Mouse (Mus musculus) embryo, embryonic 10.5 days (tissue): ENCODE measurements at regions not wholly inside any gene's neighbourhood (a gene's known extent, or its start where the extent isn't known, plus 50 kb on each side); places are given as distances from the start of the nearest gene placed in this dataset.
A peak's percentile ranks its signal among the peaks of the same experiment; 100 is the strongest.

Experiments used
- DNase-seq: peaks from one replicate; pipeline ENCODE4 v3.0.0-alpha.2; 2015; ENCODE audit warnings: low spot score

GRCm38 (mm10) chr4:91180241-91181096 lies 220.1 kb downstream of the Elavl2 start:
- no peak for DNase-seq

- no peak for DNase-seq
These were observed 236.1 kb downstream of the Elavl2 start for GRCm38 (mm10) chr4:91164280-91165121.

- DNase-seq = no peak
These were observed 243.5 kb downstream of the Elavl2 start for GRCm38 (mm10) chr4:91157047-91157446.

GRCm38 (mm10) chr4:91144666-91145065 lies 255.9 kb downstream of the Elavl2 start:
- DNase-seq = no peak

DNA sequence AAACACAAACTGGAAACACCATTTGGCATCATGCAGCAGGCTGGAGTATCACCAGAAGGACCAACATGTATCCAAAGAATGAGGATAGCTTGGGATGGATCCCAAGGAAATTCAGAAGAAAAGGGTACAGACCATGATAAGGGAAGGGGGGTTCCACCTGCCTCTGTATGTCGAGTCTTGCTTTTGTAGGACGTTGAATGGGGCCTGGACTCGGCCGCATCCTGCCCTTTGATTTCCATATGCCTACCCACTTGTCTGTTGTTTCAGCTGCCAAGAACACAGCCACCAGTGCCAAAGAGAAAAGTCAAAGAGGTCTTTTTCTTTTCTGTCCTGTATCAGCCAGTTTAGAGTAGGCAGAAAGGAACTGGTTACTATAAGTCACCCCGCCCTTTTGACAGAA lies 256.7 kb downstream of the Elavl2 start:
- DNase-seq = no peak

DNA sequence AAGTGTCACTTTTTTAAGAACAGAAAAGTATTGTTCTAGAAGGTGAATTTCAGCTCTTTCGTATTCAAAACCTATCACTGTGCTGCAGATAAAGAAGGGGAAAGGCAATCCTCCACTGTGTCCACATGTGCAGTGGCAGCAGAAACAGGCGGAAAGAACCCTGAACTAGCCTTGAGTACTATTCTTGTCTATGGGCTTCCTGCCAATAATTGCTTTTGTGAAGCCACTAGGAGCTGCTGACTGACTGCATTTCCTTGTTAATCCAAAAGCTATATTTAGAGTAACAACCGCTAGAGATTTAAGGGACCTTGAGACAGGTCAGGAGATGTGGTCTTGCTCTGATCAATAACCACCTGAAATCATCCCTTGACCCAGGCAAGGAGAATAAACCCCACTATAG lies 265.3 kb downstream of the Elavl2 start:
- DNase-seq = no peak

DNA sequence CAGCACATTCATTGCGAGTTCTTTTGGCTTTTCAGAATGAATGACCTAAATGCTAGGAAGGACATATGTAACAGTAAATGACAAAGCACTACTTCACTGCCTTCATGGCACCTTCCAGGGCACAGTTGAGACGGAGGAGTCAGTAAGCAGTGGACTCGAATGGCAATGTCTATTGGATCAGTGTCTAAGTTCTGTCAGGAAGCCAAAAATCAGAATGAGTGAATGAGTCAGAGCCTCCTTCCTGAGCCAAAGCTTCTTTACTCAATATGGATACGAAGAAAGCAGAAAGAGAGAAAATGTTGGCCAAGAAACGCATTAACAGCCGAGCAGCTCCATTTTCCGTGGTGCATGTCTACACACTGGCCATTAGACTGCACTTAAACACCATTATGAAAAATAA lies 268.3 kb downstream of the Elavl2 start:
- DNase-seq = no peak

GRCm38 (mm10) chr4:91120277-91120676 lies 280.3 kb downstream of the Elavl2 start:
- no peak for DNase-seq

DNA sequence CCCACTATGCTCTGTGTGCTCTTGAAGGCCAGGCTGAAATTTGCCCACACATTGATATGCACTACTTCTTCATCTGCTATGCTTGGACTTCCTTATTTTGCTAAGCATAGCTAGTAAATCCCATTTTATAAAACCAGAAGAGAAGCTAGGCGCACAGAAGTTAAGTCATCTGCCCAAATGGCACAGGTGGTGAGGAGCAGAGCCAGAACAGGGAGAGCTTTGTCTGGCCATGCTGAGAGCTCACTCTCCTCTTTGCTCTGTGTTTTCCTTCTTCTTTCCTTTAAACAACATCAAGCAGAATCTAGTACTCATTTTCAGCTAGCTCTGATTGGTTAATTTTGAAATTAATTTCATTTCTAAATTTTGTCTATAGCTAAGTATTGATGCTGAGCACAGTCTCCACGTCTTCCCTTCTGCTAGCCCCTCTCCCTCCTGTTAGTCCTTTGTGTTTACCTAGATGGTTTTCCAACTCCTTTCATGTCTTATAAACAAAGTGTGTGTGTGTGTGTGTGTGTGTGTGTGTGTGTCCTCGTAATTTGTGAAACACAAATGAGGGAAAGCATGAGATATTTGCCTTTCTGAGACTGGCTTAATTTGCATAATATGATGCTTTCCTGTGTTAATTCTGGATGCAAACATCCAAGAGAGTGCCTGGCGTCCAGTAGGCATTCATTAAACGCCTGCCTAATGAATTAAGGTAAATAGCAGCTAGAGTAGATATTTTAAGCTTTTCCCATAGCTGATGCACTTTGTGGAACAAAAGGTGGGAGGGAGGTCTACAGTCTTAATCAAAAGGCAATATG lies 283.6 kb downstream of the Elavl2 start:
- no peak for DNase-seq

GRCm38 (mm10) chr4:91111684-91112681 lies 288.6 kb downstream of the Elavl2 start:
- DNase-seq = no peak

DNA sequence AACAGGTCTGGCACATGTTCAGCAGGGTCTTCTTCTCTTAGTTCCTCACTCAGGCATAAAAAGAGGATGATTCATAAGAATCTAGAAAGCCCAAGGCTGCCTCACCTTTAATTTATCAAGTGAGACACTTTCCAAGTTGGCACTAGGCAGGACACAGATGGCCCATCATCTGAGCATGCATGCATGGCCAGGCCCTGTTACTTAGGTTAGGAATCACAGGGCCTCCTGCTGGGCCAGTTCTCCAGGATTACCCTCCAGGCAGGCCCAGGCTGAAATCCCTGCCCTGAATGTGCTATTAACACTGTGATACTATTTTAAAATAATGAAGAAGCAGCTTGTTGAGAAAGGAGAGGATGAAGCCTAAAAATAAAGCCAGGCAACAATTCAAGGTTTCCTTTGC lies 304.5 kb downstream of the Elavl2 start:
- DNase-seq = no peak

- no peak for DNase-seq
These were observed 306.2 kb downstream of the Elavl2 start for GRCm38 (mm10) chr4:91094382-91094781.

DNA sequence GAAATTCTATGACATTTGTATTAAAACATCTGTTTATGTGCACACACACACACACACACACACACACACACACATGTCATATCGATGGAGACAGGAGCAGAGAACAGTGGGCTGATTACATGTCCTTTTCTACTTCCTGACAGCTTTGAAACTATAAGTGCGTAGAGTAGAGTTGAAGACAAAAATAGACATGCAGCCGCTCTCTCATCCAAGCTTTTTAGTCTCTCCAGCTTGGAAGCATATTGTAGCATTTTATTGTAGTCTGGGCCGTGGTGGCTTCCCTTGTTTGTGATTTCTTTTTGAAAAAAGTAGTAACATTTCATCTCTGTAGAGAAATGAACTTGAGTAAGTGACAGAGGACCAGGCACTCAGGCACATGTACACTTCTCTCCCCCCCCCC lies 306.7 kb downstream of the Elavl2 start:
- DNase-seq = no peak

GRCm38 (mm10) chr4:91092323-91092722 lies 308.3 kb downstream of the Elavl2 start:
- DNase-seq = peak; percentile 9

DNA sequence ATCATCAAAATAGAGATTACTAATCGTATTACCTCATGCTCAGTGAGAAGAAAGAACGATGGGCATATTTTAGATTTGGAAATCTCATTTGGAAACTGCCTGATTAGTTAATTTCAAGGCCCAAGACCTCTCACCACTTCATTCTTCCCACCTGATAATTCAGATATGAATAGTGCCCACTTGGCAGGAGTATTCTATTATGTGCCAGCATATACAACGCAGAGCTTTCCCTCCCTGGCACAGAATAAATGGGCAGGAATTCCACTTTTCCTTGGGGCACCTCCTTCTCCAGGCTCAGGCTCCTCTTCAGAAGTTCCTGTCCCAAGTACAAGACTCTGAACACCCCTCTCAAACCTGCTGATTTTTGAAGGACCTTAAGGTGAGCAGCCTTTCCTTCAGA lies 308.7 kb downstream of the Elavl2 start:
- no peak for DNase-seq

GRCm38 (mm10) chr4:91083950-91084349 lies 316.6 kb downstream of the Elavl2 start:
- DNase-seq = peak; percentile 37

DNA sequence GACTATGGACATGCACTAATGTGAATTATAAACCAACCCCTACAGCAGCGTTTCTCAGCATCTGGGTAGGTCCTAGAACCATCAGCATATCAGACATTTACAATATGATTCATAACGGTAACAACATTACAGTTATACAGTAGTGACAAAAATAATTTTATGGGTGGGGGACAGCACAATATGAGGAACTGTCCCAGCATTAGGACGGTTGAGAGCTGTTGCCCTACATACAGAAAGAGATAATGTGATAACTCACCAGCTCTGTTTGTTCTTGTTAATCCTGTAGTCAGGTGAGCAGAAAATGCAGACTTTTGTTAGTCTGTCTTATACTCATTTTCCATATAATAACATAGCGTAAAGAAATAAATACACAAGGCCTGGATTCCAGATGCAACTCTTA lies 319.1 kb downstream of the Elavl2 start:
- DNase-seq = no peak

DNA sequence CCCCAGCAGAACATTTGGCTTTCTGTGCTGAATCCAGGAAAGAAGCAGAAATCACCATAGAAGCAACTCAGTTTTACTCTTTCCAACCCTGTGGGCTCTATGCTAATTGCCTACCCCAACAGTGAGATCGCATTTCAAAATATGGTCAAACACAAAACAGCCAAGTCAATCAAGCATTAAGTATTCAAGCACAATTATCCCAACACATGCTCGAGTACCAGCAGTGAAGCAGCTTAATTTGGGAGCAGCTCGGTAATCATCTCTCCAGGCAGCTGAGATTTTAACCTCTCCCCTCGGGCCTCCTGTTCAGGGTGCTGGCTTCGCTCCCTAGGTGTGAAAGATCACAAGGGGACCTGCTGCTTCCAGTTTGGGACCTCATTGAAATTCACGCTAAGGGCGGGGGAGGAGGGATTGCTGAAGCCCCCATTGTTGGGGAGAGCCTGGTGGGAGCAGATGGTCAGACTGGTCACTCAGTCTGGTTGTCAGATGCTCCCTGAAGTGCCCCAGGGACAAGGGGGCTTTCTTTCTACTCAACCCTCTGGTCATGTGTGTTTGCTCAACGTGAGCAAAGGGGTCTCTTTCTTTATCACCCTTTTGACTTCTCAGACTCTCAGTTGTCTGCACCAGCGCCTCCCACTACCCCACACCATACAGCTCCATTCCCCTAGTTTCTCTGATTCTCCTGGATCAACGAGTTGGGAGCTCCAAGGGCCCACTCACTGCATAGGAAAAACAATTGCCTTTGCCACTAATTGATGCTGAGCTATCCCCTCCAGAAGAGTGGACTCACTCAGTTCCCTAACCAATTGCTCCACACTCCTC lies 319.8 kb downstream of the Elavl2 start:
- DNase-seq = peak; percentile 51

DNA sequence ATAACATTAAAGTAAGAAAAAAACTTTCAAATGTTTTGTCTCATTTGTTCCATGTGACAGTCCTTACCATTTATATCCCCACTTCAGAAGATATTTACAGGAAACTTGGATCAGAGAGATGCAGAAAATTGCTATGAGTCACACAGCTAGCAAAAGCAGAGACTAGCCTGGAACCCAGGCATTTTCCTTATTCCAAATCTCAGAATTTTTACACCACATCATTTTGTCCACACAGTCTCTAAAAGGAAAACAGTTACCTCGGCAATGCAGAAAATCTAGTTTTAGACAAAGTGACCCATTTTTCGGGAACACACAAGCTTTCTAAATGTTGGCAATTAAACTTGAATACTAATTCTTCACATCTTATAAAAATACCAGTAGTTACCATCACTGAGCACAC lies 329.3 kb downstream of the Elavl2 start:
- DNase-seq = no peak

- DNase-seq = no peak
These were observed 339.7 kb downstream of the Elavl2 start for GRCm38 (mm10) chr4:91060933-91061332.
